ENCODE assay signal across 10 mouse cellular contexts in genomic region chrX:134913234-134913936, GRCm38 (mm10). TPM values are rescaled to one million over a fixed set of nuclear protein-coding genes. Genes with fewer than 3 reads are reported as not detected.
DNase-seq lines count a peak whose midpoint lies in the region; ATAC-seq lines count a peak whose summit lies in the region.
"Had no signal": no experiment of that assay in that cellular context is flagged by ENCODE, and none has a peak within 500 bp of the region (broad histone marks: within the 10 kb centered on the region; RNA-seq: fewer than 3 reads in every experiment).

No protein-coding gene starts in this region.

- H3K4me2 ChIP-seq in embryonic facial prominence, embryonic 14.5 days (ENCODE audit: low read depth, low read length), result no peak overlapping the region
- H3K4me2 ChIP-seq: hindbrain, embryonic 15.5 days had no signal

- H3K27me3 ChIP-seq in embryonic facial prominence, embryonic 14.5 days (replicated peaks; ENCODE audit: control insufficient read depth, insufficient read depth, low read length), result no peaks in the 10 kb centered on the region; the same call in none of the 2 replicates
- H3K27me3 ChIP-seq: hindbrain, embryonic 15.5 days had no signal

- DNase-seq in frontal cortex, postnatal 36 days (ENCODE audit: low spot score in 2 of 2), result peak; percentile 14 to 51
- peak; percentile 12 for DNase-seq in urinary bladder, postnatal 14 days (ENCODE audit: low spot score)
- no peak for DNase-seq in urinary bladder, postnatal 10 days (ENCODE audit: low spot score)
- peak; percentile 10 for DNase-seq in embryonic facial prominence, embryonic 14.5 days (ENCODE audit: low spot score)
- DNase-seq in kidney, adult 18-20 months, result peak; percentile 8
- peak; percentile 8 to 16 for DNase-seq in lung, postnatal 4 days

- H3K36me3 ChIP-seq in embryonic facial prominence, embryonic 14.5 days (ENCODE audit: control insufficient read depth, insufficient read depth, low read length), result no peaks in the 10 kb centered on the region
- H3K36me3 ChIP-seq: hindbrain, embryonic 15.5 days had no signal

- WGBS in embryonic facial prominence, embryonic 14.5 days, result 25% methylated on average over 4 of the region's 4 CpGs

- no peaks in the 10 kb centered on the region for H3K9me3 ChIP-seq in embryonic facial prominence, embryonic 14.5 days (ENCODE audit: control insufficient read depth, low read length)
- H3K9me3 ChIP-seq: hindbrain, embryonic 15.5 days had no signal

- no peak overlapping the region for H3K4me3 ChIP-seq in embryonic facial prominence, embryonic 14.5 days (ENCODE audit: low read depth, low read length)
- H3K4me3 ChIP-seq: hindbrain, embryonic 15.5 days had no signal

- no peak overlapping the region for H3K27ac ChIP-seq in embryonic facial prominence, embryonic 14.5 days (replicated peaks; ENCODE audit: low read depth, low read length)
- H3K27ac ChIP-seq: hindbrain, embryonic 15.5 days had no signal

- H3K4me1 ChIP-seq in embryonic facial prominence, embryonic 14.5 days (ENCODE audit: control insufficient read depth, insufficient read depth, low read length), result no peaks in the 10 kb centered on the region
- H3K4me1 ChIP-seq: hindbrain, embryonic 15.5 days had no signal

- H3K9ac ChIP-seq in embryonic facial prominence, embryonic 14.5 days (ENCODE audit: low read depth, low read length), result no peak overlapping the region
- H3K9ac ChIP-seq: hindbrain, embryonic 15.5 days had no signal

- no peak for ATAC-seq in frontal cortex, adult (ENCODE audit: low TSS enrichment)
- no peak for ATAC-seq in embryonic facial prominence, embryonic 14.5 days (ENCODE audit: low read depth)
- no peak for ATAC-seq in megakaryocyte-erythroid progenitor cell, adult 5-6 weeks (replicated peaks; ENCODE audit: low FRiP score, low TSS enrichment, poor library complexity, severe bottlenecking)

RNA-seq across cellular contexts. Expression of gene Nxf2, which starts 51.2 kb away (rescaled TPM):
- 1.1 and 1.2 TPM in 2 replicates for polyA plus RNA-seq in embryonic facial prominence, embryonic 14.5 days (2014; fragmentation: Nextera tagmentation; extraction: Ambion mirVana)
- total RNA-seq in megakaryocyte-erythroid progenitor cell, adult 5-6 weeks (2014; fragmentation: Nextera tagmentation), result 0.52 TPM in 1 of 2 replicates, not detected in the other
- 1.7 and 1.8 TPM in 2 replicates for total RNA-seq in megakaryocyte-erythroid progenitor cell, adult 5-6 weeks (2017)
- total RNA-seq: neutrophil, adult 5-6 weeks had no signal
